Mouse (Mus musculus) c-Kit-positive CD71-positive TER-119-negative erythroid progenitor cells, embryonic 14.5 days (primary cell): ENCODE measurements around the gene Naa35.

ENCODE experiments used
- DNase-seq: peaks from one replicate; pipeline ENCODE4 v3.0.0-alpha.2; 2013; ENCODE audit warnings: low read depth

The Naa35 gene

GRCm38 (mm10) chr13:59671521-59671920 is 86.5 kb downstream of the Naa35 start:
- no peak for DNase-seq

- DNase-seq = no peak
Measured at GRCm38 (mm10) chr13:59672248-59672647, 87.2 kb downstream of the Naa35 start.

GRCm38 (mm10) chr13:59673597-59673996 is 88.5 kb downstream of the Naa35 start:
- DNase-seq = no peak

DNA sequence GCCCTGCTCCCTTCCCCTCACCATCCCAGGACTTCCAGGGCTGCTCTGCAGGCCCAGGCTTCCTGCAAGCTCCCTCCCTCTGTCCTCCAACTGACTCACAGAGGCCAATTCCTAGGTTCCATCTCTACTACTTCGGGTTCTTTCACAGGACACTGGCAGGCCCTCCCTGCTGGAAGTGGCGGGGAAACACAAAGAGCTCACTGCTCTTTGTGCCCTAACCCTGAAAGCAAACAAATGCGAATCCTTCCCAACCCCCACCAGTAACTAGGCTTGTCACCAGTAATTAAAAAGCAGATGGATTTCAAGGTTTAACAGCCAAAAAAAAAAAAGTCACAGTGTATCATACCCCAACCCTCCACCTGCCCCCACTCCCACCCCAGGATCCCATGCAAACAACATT is 89.2 kb downstream of the Naa35 start:
- no peak for DNase-seq

GRCm38 (mm10) chr13:59674761-59675150 is 89.7 kb downstream of the Naa35 start:
- peak; percentile 41 for DNase-seq

DNA sequence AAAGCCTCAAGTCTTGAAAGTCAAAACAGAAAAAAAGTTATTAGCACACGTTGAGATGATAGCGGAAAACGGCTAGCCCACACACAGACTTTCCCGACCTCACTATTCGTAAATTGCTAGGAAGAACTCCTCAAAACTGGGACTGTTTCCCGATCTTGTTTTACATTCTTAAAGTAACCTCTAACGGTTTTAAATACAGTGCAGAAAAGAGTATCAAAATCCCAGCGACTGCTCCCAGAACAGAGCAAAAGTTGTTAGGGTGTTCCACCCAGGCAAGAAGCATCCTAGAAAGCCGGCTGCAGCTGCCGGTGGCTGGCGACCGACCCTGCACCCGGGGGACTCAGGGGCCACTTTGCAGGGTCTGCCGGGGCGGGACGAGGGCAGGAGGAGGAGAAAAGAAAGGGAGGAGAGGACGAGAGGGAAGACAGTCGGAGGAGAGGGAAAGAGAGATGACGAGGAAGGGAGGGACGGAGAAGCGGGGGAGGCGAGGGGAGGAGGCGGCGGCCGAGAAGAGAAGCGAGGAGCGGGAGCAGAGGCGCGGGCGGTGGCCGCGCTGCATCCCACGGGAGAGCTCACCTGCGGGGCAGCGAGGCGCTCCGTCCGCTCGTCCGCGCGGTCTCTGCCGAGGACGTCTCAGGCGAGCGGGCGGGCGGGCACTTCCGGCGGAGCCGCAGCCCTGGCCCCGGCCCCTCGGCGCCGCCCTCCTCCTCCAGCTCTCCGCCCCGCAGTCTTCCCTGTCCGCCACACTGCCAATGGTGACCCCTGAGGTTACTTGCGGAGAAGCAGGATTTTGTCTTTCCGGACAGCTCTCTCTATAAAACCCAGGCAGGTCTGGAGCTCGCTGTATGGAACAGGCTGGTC is 90.3 kb downstream of the Naa35 start, which contains the start of gene Golm1:
Gene Golm1, minus strand, starts transcription at position 661 of the 861 bp plus-strand sequence.
- DNase-seq = peak; percentile 44

DNA sequence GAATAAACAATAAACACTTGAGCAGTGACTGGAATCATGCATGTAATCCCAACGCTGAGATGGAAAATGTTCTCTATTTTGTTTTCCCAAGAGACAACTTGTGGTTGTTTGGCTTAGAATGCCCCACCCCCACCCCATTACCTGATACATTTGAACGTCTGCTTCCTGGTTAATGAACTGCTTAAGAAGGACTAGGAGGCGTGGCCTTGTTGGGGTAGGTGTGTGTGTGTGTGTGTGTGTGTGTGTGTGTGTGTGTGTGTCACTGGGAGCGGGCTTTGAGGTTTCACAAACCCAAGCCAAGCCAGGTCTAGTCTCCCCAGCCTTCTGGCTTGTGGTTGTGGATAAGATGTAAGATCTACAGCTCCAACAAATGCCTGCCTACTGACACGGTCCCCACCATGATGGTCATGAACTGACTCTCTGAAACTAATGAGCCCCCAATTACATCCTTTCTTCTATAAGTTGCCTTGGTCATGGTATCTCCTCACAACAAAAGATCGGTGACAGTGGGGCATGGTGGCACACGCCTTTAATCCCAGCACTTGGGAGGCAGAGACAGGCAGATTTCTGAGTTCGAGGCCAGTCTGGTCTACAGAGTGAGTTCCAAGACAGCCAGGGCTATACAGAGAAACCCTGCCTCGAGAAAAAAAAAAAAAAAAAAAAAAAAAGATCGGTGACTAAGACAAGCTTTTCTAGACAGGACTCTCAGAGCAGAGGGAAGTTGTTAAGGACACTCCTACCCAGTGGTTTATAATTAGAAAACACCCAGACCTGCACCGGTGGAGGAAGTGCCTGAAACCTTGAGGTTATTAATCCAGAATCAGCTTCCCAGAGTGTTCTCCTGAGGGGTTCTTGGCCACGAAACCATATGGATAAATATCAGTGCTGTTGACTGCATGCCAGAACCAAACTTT is 91.5 kb downstream of the Naa35 start:
- DNase-seq = no peak

DNA sequence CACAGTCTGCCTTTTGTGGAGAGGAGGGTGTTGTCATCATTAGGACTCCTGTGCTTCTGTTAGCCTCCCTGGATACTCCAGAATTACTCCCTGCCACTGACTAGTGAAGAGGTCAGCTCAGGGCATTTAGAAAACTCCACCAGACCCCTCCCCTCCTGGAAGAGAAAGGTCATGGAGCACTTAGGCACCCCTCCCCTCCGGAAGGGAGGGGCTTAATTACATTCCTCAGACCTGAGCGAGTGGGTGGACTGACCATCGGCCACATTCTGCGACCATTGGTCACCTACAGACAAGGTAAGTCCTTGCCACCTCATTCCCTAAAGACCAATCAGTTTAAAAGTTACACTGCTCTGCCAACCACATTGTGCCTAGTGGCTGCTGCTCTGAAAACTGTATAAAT is 94.2 kb downstream of the Naa35 start:
- no peak for DNase-seq

GRCm38 (mm10) chr13:59679908-59680307 is 94.8 kb downstream of the Naa35 start:
- DNase-seq = peak; percentile 46

DNA sequence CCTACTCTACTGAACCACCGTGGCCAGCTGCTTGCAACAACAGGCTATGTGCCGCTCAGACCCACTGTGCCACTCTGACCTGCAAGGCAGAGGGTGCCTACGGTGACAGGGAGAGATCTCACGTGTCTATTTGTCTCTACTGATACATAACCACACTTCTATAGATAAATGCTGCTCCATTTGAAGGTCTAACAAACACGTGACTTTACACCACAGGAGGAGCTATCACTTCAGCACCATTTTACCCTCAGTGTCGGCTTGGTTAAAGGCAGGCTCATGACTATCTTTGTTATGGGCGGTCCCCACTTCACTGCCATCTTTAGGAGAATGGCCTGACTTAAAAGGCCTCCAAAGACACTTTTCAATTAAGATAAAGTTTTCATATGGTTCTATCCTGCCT is 97.6 kb downstream of the Naa35 start:
- peak; percentile 72 for DNase-seq

- DNase-seq = no peak
Measured at GRCm38 (mm10) chr13:59685236-59685635, 100.2 kb downstream of the Naa35 start.
